Mouse (Mus musculus) hindbrain, embryonic 10.5 days (tissue): Measurements from ENCODE around the gene Sar1a. TPM values are rescaled to one million over a fixed set of nuclear protein-coding genes. Genes with fewer than 3 reads are reported as not detected.
A peak's percentile ranks its signal among the peaks of the same experiment; 100 is the strongest.

Experiments
- DNase-seq: peaks from one replicate; pipeline ENCODE4 v3.0.0-alpha.2; 2017; ENCODE audit warnings: low spot score
- H3K27ac ChIP-seq: fragments of 300-500 bp; sonication (generic); 2 replicates; pipeline ENCODE4 v1.5.1; 2016; ENCODE audit warnings: mild to moderate bottlenecking, moderate library complexity
- H3K27me3 ChIP-seq: fragments of 300-500 bp; sonication (generic); 2 replicates; pipeline ENCODE4 v1.6.1; 2016; ENCODE audit warnings: mild to moderate bottlenecking; ENCODE audit not compliant: poor library complexity, insufficient read depth, severe bottlenecking
- H3K36me3 ChIP-seq: fragments of 300-500 bp; sonication (generic); 2 replicates; pipeline ENCODE4 v1.6.1; 2016; ENCODE audit warnings: mild to moderate bottlenecking, moderate library complexity
- H3K4me1 ChIP-seq: fragments of 300-500 bp; sonication (generic); replicated peaks from 2 replicates; pipeline ENCODE4 v1.6.1; 2016; ENCODE audit warnings: mild to moderate bottlenecking
- H3K4me3 ChIP-seq: fragments of 300-500 bp; sonication (generic); 2 replicates; pipeline ENCODE4 v1.5.1; 2016; ENCODE audit warnings: mild to moderate bottlenecking, moderate library complexity
- H3K9me3 ChIP-seq: fragments of 300-500 bp; sonication (generic); 2 replicates; pipeline ENCODE4 v1.6.1; 2016; ENCODE audit warnings: mild to moderate bottlenecking, moderate library complexity
- WGBS: fragments of 180-500 bp; shearing (Covaris S2); methylation state at CpG from one replicate; pipeline ENCODE4 v1.1.7; 2016; 5-methylcytosine and 5-hydroxymethylcytosine counted together
- polyA plus RNA-seq: library from polyadenylated mRNA; unstranded; fragments of >200 nt; fragmentation: Nextera tagmentation; extraction: Ambion mirVana; gene quantifications from 2 replicates; pipeline ENCODE4 v1.2.1, GENCODE M21; 2016

Gene Sar1a
- polyA plus RNA-seq, 1 experiment from 2014 or later: 229 TPM

GRCm38 (mm10) chr10:61720331-61720730, 40.2 kb downstream of the Sar1a start:
- Histone ChIP-seq H3K9me3 (no peaks in the 10 kb centered on the region), H3K4me1 (peaks cover 7% of the 10 kb centered on the region), H3K4me3 (no peak overlapping the region), H3K27ac (no peak overlapping the region), H3K36me3 (no peaks in the 10 kb centered on the region), H3K27me3 (peaks cover 28% of the 10 kb centered on the region)
- DNase-seq: no peak
- 86% methylated on average over 7 of the region's 7 CpGs for WGBS

GRCm38 (mm10) chr10:61722215-61722614, 42.1 kb downstream of the Sar1a start:
- H3K27me3 ChIP-seq: peaks cover 9% of the 10 kb centered on the region; the same call in 1 of the 2 replicates
- no peak overlapping the region for H3K27ac ChIP-seq
- no peak overlapping the region for H3K4me3 ChIP-seq
- H3K4me1 ChIP-seq: no peaks in the 10 kb centered on the region
- H3K9me3 ChIP-seq: no peaks in the 10 kb centered on the region
- H3K36me3 ChIP-seq: no peaks in the 10 kb centered on the region
- DNase-seq: no peak
- WGBS: 75% methylated on average over 3 of the region's 3 CpGs

GRCm38 (mm10) chr10:61723271-61723670, 43.2 kb downstream of the Sar1a start:
- Histone ChIP-seq H3K27me3 (peaks cover 3% of the 10 kb centered on the region; the same call in 1 of the 2 replicates), H3K4me1 (no peaks in the 10 kb centered on the region), H3K36me3 (no peaks in the 10 kb centered on the region), H3K9me3 (no peaks in the 10 kb centered on the region), H3K27ac (no peak overlapping the region), H3K4me3 (no peak overlapping the region)
- DNase-seq: no peak
- WGBS: 77% methylated on average over 6 of the region's 6 CpGs

GRCm38 (mm10) chr10:61729181-61729580, 49.1 kb downstream of the Sar1a start:
- 85% methylated on average over 11 of the region's 11 CpGs for WGBS
- Histone ChIP-seq H3K4me3 (no peak overlapping the region), H3K27ac (no peak overlapping the region), H3K9me3 (no peaks in the 10 kb centered on the region), H3K36me3 (no peaks in the 10 kb centered on the region), H3K27me3 (no peaks in the 10 kb centered on the region), H3K4me1 (no peaks in the 10 kb centered on the region; the same call in 1 of the 2 replicates)
- DNase-seq: no peak

GRCm38 (mm10) chr10:61730171-61730570, 50.1 kb downstream of the Sar1a start:
- no peak for DNase-seq
- H3K36me3 ChIP-seq: no peaks in the 10 kb centered on the region
- H3K4me1 ChIP-seq: no peaks in the 10 kb centered on the region; the same call in 1 of the 2 replicates
- no peaks in the 10 kb centered on the region for H3K9me3 ChIP-seq
- no peak overlapping the region for H3K4me3 ChIP-seq
- no peaks in the 10 kb centered on the region for H3K27me3 ChIP-seq
- WGBS: 96% methylated on average over 6 of the region's 6 CpGs
- H3K27ac ChIP-seq: no peak overlapping the region

- Histone ChIP-seq H3K9me3 (no peaks in the 10 kb centered on the region), H3K27me3 (no peaks in the 10 kb centered on the region), H3K36me3 (peaks cover 31% of the 10 kb centered on the region), H3K27ac (no peak overlapping the region), H3K4me3 (no peak overlapping the region), H3K4me1 (no peaks in the 10 kb centered on the region)
- peak; percentile 21 for DNase-seq
- WGBS: 41% methylated on average over 3 of the region's 3 CpGs
Measured at GRCm38 (mm10) chr10:61734377-61734776, 54.3 kb downstream of the Sar1a start.

GRCm38 (mm10) chr10:61736671-61737078, 56.6 kb downstream of the Sar1a start:
- H3K36me3 ChIP-seq: peaks cover 54% of the 10 kb centered on the region
- H3K4me3 ChIP-seq: no peak overlapping the region
- no peaks in the 10 kb centered on the region for H3K4me1 ChIP-seq
- DNase-seq: no peak
- WGBS: 80% methylated on average over 10 of the region's 10 CpGs
- H3K27ac ChIP-seq: no peak overlapping the region; the same call in 1 of the 2 replicates
- H3K9me3 ChIP-seq: no peaks in the 10 kb centered on the region
- no peaks in the 10 kb centered on the region for H3K27me3 ChIP-seq

GRCm38 (mm10) chr10:61737537-61737936, 57.4 kb downstream of the Sar1a start:
- H3K9me3 ChIP-seq: no peaks in the 10 kb centered on the region
- H3K4me1 ChIP-seq: no peaks in the 10 kb centered on the region
- WGBS: 95% methylated on average over 1 of the region's 1 CpGs
- no peak overlapping the region for H3K27ac ChIP-seq
- no peak overlapping the region for H3K4me3 ChIP-seq
- H3K36me3 ChIP-seq: peaks cover 63% of the 10 kb centered on the region
- no peaks in the 10 kb centered on the region for H3K27me3 ChIP-seq
- no peak for DNase-seq

GRCm38 (mm10) chr10:61738126-61738525, 58.0 kb downstream of the Sar1a start:
- WGBS: 90% methylated on average over 4 of the region's 4 CpGs
- H3K36me3 ChIP-seq: peaks cover 69% of the 10 kb centered on the region

GRCm38 (mm10) chr10:61741306-61741705, 61.2 kb downstream of the Sar1a start:
- DNase-seq: no peak
- peaks cover 12% of the 10 kb centered on the region for H3K9me3 ChIP-seq
- no peaks in the 10 kb centered on the region for H3K4me1 ChIP-seq
- H3K27ac ChIP-seq: no peak overlapping the region
- H3K27me3 ChIP-seq: no peaks in the 10 kb centered on the region
- WGBS: 100% methylated on average over 1 of the region's 1 CpGs
- H3K4me3 ChIP-seq: no peak overlapping the region
- peaks cover 100% of the 10 kb centered on the region for H3K36me3 ChIP-seq

More at GRCm38 (mm10) chr10:61738126-61738525, 58.0 kb downstream of the Sar1a start:
- no peaks in the 10 kb centered on the region for H3K27me3 ChIP-seq
- no peaks in the 10 kb centered on the region for H3K9me3 ChIP-seq
- H3K4me1 ChIP-seq: no peaks in the 10 kb centered on the region
- no peak overlapping the region for H3K4me3 ChIP-seq
- DNase-seq: no peak
- no peak overlapping the region for H3K27ac ChIP-seq

GRCm38 (mm10) chr10:61741873-61742272, 61.8 kb downstream of the Sar1a start:
- H3K9me3 ChIP-seq: peaks cover 12% of the 10 kb centered on the region
- peaks cover 100% of the 10 kb centered on the region for H3K36me3 ChIP-seq
- DNase-seq: no peak
- no peak overlapping the region for H3K4me3 ChIP-seq
- no peak overlapping the region for H3K27ac ChIP-seq
- no peaks in the 10 kb centered on the region for H3K4me1 ChIP-seq
- H3K27me3 ChIP-seq: no peaks in the 10 kb centered on the region
- WGBS: 89% methylated on average over 4 of the region's 4 CpGs

GRCm38 (mm10) chr10:61742336-61742735, 62.2 kb downstream of the Sar1a start:
- H3K27me3 ChIP-seq: no peaks in the 10 kb centered on the region
- peaks cover 12% of the 10 kb centered on the region for H3K9me3 ChIP-seq
- H3K4me1 ChIP-seq: no peaks in the 10 kb centered on the region
- H3K4me3 ChIP-seq: no peak overlapping the region
- no peak overlapping the region for H3K27ac ChIP-seq
- 96% methylated on average over 8 of the region's 8 CpGs for WGBS
- no peak for DNase-seq
- H3K36me3 ChIP-seq: peaks cover 100% of the 10 kb centered on the region
